Mouse (Mus musculus): ENCODE data around the gene Map3k20. TPM values are rescaled to one million over a fixed set of nuclear protein-coding genes. Genes with fewer than 3 reads are reported as not detected.

Map3k20 gene
- polyA plus RNA-seq, 1 experiment = 35.9 TPM

- TF ChIP-seq CTCF (IDR thresholded peaks at IDR 0.05; ENCODE audit: insufficient read depth, low read length) (no peak), POLR2A (IDR thresholded peaks at IDR 0.05; ENCODE audit: borderline replicate concordance, extremely low read depth, low read depth, low read length) (no peak)
- WGBS = 77% methylated on average over 1 of the region's 1 CpGs
- no peak for DNase-seq
- peaks cover 5% of the 10 kb centered on the region for H3K4me1 ChIP-seq (ENCODE audit: control insufficient read depth, insufficient read depth, low read length)
- no peak overlapping the region for H3K4me3 ChIP-seq (replicated peaks; ENCODE audit: extremely low read depth, low read depth, low read length)
Measured at GRCm38 (mm10) chr2:72291103-72291502, 5.7 kb downstream of the Map3k20 start.

- no peak overlapping the region for H3K4me3 ChIP-seq (replicated peaks; ENCODE audit: extremely low read depth, low read depth, low read length)
- H3K4me1 ChIP-seq (ENCODE audit: control insufficient read depth, insufficient read depth, low read length) = peaks cover 5% of the 10 kb centered on the region
- TF ChIP-seq CTCF (IDR thresholded peaks at IDR 0.05; ENCODE audit: insufficient read depth, low read length) = no peak
- no peak for TF ChIP-seq POLR2A (IDR thresholded peaks at IDR 0.05; ENCODE audit: borderline replicate concordance, extremely low read depth, low read depth, low read length)
- DNase-seq = no peak
- WGBS = 75% methylated on average over 8 of the region's 8 CpGs
Measured at GRCm38 (mm10) chr2:72292573-72292972, 7.1 kb downstream of the Map3k20 start.

- WGBS = 74% methylated on average over 6 of the region's 6 CpGs
- H3K4me3 ChIP-seq (replicated peaks; ENCODE audit: extremely low read depth, low read depth, low read length) = no peak overlapping the region
- H3K4me1 ChIP-seq (ENCODE audit: control insufficient read depth, insufficient read depth, low read length) = peaks cover 8% of the 10 kb centered on the region
- DNase-seq = no peak
- TF ChIP-seq CTCF (IDR thresholded peaks at IDR 0.05; ENCODE audit: insufficient read depth, low read length) (no peak), POLR2A (IDR thresholded peaks at IDR 0.05; ENCODE audit: borderline replicate concordance, extremely low read depth, low read depth, low read length) (no peak)
Measured at GRCm38 (mm10) chr2:72294994-72295393, 9.6 kb downstream of the Map3k20 start.

GRCm38 (mm10) chr2:72296984-72297715, 11.7 kb downstream of the Map3k20 start:
- TF ChIP-seq CTCF (IDR thresholded peaks at IDR 0.05; ENCODE audit: insufficient read depth, low read length) = no peak
- TF ChIP-seq POLR2A (IDR thresholded peaks at IDR 0.05; ENCODE audit: borderline replicate concordance, extremely low read depth, low read depth, low read length) = no peak
- H3K4me3 ChIP-seq (replicated peaks; ENCODE audit: extremely low read depth, low read depth, low read length) = peak overlapping the region; percentile 66
- WGBS = 34% methylated on average over 10 of the region's 10 CpGs
- peaks cover 11% of the 10 kb centered on the region for H3K4me1 ChIP-seq (ENCODE audit: control insufficient read depth, insufficient read depth, low read length)
- no peak for DNase-seq

GRCm38 (mm10) chr2:72297716-72298082, 12.3 kb downstream of the Map3k20 start:
- Histone ChIP-seq H3K4me3 (replicated peaks; ENCODE audit: extremely low read depth, low read depth, low read length) (peak overlapping the region; percentile 66), H3K4me1 (ENCODE audit: control insufficient read depth, insufficient read depth, low read length) (peaks cover 13% of the 10 kb centered on the region)
- no peak for TF ChIP-seq CTCF (IDR thresholded peaks at IDR 0.05; ENCODE audit: insufficient read depth, low read length)
- peak; percentile 67; the same call in 1 of the 2 replicates for TF ChIP-seq POLR2A (IDR thresholded peaks at IDR 0.05; ENCODE audit: borderline replicate concordance, extremely low read depth, low read depth, low read length)
- DNase-seq = peak; percentile 73
- WGBS = 12% methylated on average over 10 of the region's 10 CpGs

- no peak for TF ChIP-seq POLR2A (IDR thresholded peaks at IDR 0.05; ENCODE audit: borderline replicate concordance, extremely low read depth, low read depth, low read length)
- TF ChIP-seq CTCF (IDR thresholded peaks at IDR 0.05; ENCODE audit: insufficient read depth, low read length) = peak; percentile 47
- DNase-seq = peak; percentile 59
- 22% methylated on average over 4 of the region's 4 CpGs for WGBS
- peak overlapping the region; percentile 66 for H3K4me3 ChIP-seq (replicated peaks; ENCODE audit: extremely low read depth, low read depth, low read length)
- H3K4me1 ChIP-seq (ENCODE audit: control insufficient read depth, insufficient read depth, low read length) = peaks cover 20% of the 10 kb centered on the region
Measured at GRCm38 (mm10) chr2:72298406-72298805, 13.0 kb downstream of the Map3k20 start.

- TF ChIP-seq CTCF (IDR thresholded peaks at IDR 0.05; ENCODE audit: insufficient read depth, low read length) (no peak), POLR2A (IDR thresholded peaks at IDR 0.05; ENCODE audit: borderline replicate concordance, extremely low read depth, low read depth, low read length) (no peak)
- 52% methylated on average over 9 of the region's 9 CpGs for WGBS
- H3K4me3 ChIP-seq (replicated peaks; ENCODE audit: extremely low read depth, low read depth, low read length) = no peak overlapping the region
Measured at GRCm38 (mm10) chr2:72301194-72301916, 15.9 kb downstream of the Map3k20 start.

GRCm38 (mm10) chr2:72305738-72306137, 20.3 kb downstream of the Map3k20 start:
- DNase-seq = no peak
- H3K4me3 ChIP-seq (replicated peaks; ENCODE audit: extremely low read depth, low read depth, low read length) = no peak overlapping the region
- 87% methylated on average over 7 of the region's 7 CpGs for WGBS
- TF ChIP-seq CTCF (IDR thresholded peaks at IDR 0.05; ENCODE audit: insufficient read depth, low read length) = no peak
- TF ChIP-seq POLR2A (IDR thresholded peaks at IDR 0.05; ENCODE audit: borderline replicate concordance, extremely low read depth, low read depth, low read length) = no peak
- peaks cover 15% of the 10 kb centered on the region for H3K4me1 ChIP-seq (ENCODE audit: control insufficient read depth, insufficient read depth, low read length)

More at GRCm38 (mm10) chr2:72301194-72301916, 15.9 kb downstream of the Map3k20 start:
- H3K4me1 ChIP-seq (ENCODE audit: control insufficient read depth, insufficient read depth, low read length) = peaks cover 20% of the 10 kb centered on the region
- no peak for DNase-seq

- no peak for DNase-seq
- Histone ChIP-seq H3K4me1 (ENCODE audit: control insufficient read depth, insufficient read depth, low read length) (peaks cover 17% of the 10 kb centered on the region), H3K4me3 (replicated peaks; ENCODE audit: extremely low read depth, low read depth, low read length) (no peak overlapping the region)
- no peak for TF ChIP-seq POLR2A (IDR thresholded peaks at IDR 0.05; ENCODE audit: borderline replicate concordance, extremely low read depth, low read depth, low read length)
- TF ChIP-seq CTCF (IDR thresholded peaks at IDR 0.05; ENCODE audit: insufficient read depth, low read length) = no peak
- WGBS = 58% methylated on average over 5 of the region's 5 CpGs
Measured at GRCm38 (mm10) chr2:72308351-72308750, 22.9 kb downstream of the Map3k20 start.

Measured in lung, adult 2 months (tissue).